Mouse (Mus musculus): ENCODE results near the gene Cep70.

DNA sequence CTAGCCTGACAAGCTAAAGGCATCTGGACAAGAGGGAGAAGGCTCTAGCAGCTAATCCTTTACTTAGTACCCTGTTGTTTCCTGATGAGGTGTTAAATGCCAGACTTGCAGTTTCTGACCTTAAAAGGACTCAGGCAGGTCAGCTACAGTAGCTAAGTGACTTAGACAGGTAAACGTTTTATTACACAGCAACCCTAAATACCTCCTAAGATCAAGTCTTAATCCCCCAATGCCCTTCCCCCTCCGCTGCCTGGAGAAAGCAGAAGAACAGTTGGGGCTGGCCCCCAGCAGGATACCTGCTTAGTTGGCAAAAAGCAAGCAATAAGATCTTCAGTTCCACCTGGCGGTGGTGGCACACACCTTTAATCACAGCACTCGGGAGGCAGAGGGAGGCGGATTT is 15.7 kb downstream of the Cep70 start:
- TF ChIP-seq CTCF (IDR thresholded peaks at IDR 0.05; ENCODE audit: borderline replicate concordance, insufficient read depth, low read length) (no peak), POLR2A (IDR thresholded peaks at IDR 0.05; ENCODE audit: low read depth, low read length) (no peak)
